Mouse (Mus musculus) midbrain, postnatal 0 days (tissue): ENCODE measurements around the gene Rgs3. TPM values are rescaled to one million over a fixed set of nuclear protein-coding genes. Genes with fewer than 3 reads are reported as not detected.

Experiments
- ATAC-seq: fragments of 200-750 bp; cut with Nextera tagmentation; 2 replicates; pipeline ENCODE4 v1.8.0; 2017; ENCODE audit warnings: moderate number of reproducible peaks, mild to moderate bottlenecking, moderate TSS enrichment, moderate library complexity; ENCODE audit not compliant: low FRiP score
- DNase-seq: peaks from one replicate; pipeline ENCODE4 v3.0.0-alpha.2; 2015; ENCODE audit warnings: low spot score
- H3K27ac ChIP-seq: fragments of 300-500 bp; sonication (generic); 2 replicates; pipeline ENCODE4 v1.5.1; 2014; ENCODE audit warnings: low read depth, mild to moderate bottlenecking, low read length, mixed read lengths
- H3K27me3 ChIP-seq: fragments of 300-500 bp; sonication (generic); 2 replicates; pipeline ENCODE4 v1.6.1; 2014; ENCODE audit warnings: low read length, control low read depth, mixed read lengths; ENCODE audit not compliant: insufficient read depth
- H3K36me3 ChIP-seq: fragments of 300-500 bp; sonication (generic); 2 replicates; pipeline ENCODE4 v1.6.1; 2014; ENCODE audit warnings: low read length, control low read depth, mixed read lengths; ENCODE audit not compliant: insufficient read depth
- H3K4me1 ChIP-seq: fragments of 300-500 bp; sonication (generic); 2 replicates; pipeline ENCODE4 v1.6.1; 2014; ENCODE audit warnings: mild to moderate bottlenecking, control low read depth, antibody characterized with exemption, low read length, mixed read lengths; ENCODE audit not compliant: insufficient read depth
- H3K4me2 ChIP-seq: fragments of 300-500 bp; sonication (generic); 2 replicates; pipeline ENCODE4 v1.6.1; 2014; ENCODE audit warnings: low read depth, mild to moderate bottlenecking, low read length, mixed read lengths; ENCODE audit not compliant: poor library complexity, severe bottlenecking
- H3K4me3 ChIP-seq: fragments of 300-500 bp; sonication (generic); 2 replicates; pipeline ENCODE4 v1.5.1; 2014; ENCODE audit warnings: low read depth, mild to moderate bottlenecking, low read length, moderate library complexity
- H3K9ac ChIP-seq: fragments of 300-500 bp; sonication (generic); replicated peaks from 2 replicates; pipeline ENCODE4 v1.6.1; 2014; ENCODE audit warnings: mild to moderate bottlenecking, low read length, moderate library complexity, mixed read lengths; ENCODE audit not compliant: poor library complexity, severe bottlenecking
- H3K9me3 ChIP-seq: fragments of 300-500 bp; sonication (generic); 2 replicates; pipeline ENCODE4 v1.6.1; 2016; ENCODE audit warnings: low read length, control low read depth
- CTCF ChIP-seq: IDR thresholded peaks from 2 replicates; pipeline ENCODE4 v1.5.1; 2016; ENCODE audit warnings: antibody characterized with exemption, mild to moderate bottlenecking
- WGBS: fragments of 180-500 bp; shearing (Covaris S2); extraction: QIAGEN DNeasy Blood & Tissue Kit; methylation state at CpG from one replicate; pipeline ENCODE4 v1.1.7; 2014; 5-methylcytosine and 5-hydroxymethylcytosine counted together
- polyA plus RNA-seq: library from polyadenylated mRNA; unstranded; fragments of >200 nt; fragmentation: Nextera tagmentation; extraction: Ambion mirVana; gene quantifications from 2 replicates; pipeline ENCODE4 v1.2.1, GENCODE M21; 2015
- total RNA-seq: library from RNA; depleted of rRNA; stranded (reverse); fragments of >200 nt; gene quantifications from 2 replicates; pipeline ENCODE4 v1.2.3, GENCODE M21; 2014

The Rgs3 gene
- total and polyA plus RNA-seq, 2 experiments from 2014 or later: 55.6 to 89.4 TPM

DNA sequence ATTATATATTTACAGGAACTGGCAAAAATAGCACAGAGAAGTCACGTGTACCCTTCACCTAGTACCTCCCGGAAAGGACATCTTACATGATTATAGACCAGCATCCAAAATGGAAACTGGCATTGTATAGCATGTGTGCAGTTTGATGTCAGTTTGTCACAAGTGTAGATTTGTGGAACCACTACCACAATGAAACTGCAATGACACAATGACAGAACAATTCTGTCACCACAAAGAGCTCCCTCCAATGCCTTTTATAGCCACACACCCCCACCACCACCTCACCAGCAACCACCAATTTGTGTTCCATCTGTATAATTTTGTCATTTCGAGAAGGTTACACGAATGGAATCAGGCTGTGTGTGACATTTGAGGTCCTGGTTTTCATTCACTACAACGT lies 149.8 kb downstream of the Rgs3 start:
- TF ChIP-seq CTCF: no peak
- Histone ChIP-seq H3K27me3 (no peaks in the 10 kb centered on the region), H3K27ac (no peak overlapping the region)

GRCm38 (mm10) chr4:62711159-62711558 lies 151.5 kb downstream of the Rgs3 start:
- Histone ChIP-seq H3K9me3 (no peaks in the 10 kb centered on the region), H3K4me3 (no peak overlapping the region), H3K9ac (no peak overlapping the region), H3K27ac (no peak overlapping the region), H3K27me3 (no peaks in the 10 kb centered on the region), H3K4me1 (no peaks in the 10 kb centered on the region), H3K4me2 (no peak overlapping the region), H3K36me3 (no peaks in the 10 kb centered on the region)
- ATAC-seq: no peak
- WGBS: 85% methylated on average over 7 of the region's 7 CpGs
- DNase-seq: no peak
- TF ChIP-seq CTCF: no peak

More for the DNA sequence above, 149.8 kb downstream of the Rgs3 start:
- Histone ChIP-seq H3K9ac (no peak overlapping the region), H3K4me3 (no peak overlapping the region), H3K9me3 (no peaks in the 10 kb centered on the region), H3K4me1 (no peaks in the 10 kb centered on the region), H3K4me2 (no peak overlapping the region), H3K36me3 (no peaks in the 10 kb centered on the region; the same call in 1 of the 2 replicates)
- ATAC-seq (no peak), DNase-seq (no peak)
- 80% methylated on average over 5 of the region's 5 CpGs for WGBS

DNA sequence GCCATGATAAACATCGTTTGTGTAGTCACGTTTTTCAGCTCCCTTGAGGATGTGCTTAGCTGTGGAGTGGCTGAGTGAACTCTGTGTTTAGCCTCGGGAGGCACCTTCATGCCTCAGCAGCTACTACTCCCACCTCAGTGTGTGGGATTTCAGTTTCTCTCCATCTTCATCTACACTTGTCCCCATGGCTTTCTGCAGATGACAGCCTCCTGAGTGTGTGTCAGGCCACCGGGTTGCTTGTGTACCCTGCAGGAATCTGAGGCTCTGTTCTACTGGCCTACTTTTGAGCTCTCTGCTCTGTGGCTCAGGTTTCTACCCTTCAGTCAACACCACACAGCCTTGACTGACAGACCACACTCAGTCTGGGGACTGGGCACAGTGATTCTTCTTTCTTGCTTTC lies 151.9 kb downstream of the Rgs3 start:
- no peak for TF ChIP-seq CTCF
- no peak for ATAC-seq
- Histone ChIP-seq H3K9me3 (no peaks in the 10 kb centered on the region), H3K9ac (no peak overlapping the region), H3K4me1 (no peaks in the 10 kb centered on the region), H3K4me2 (no peak overlapping the region), H3K4me3 (no peak overlapping the region), H3K36me3 (no peaks in the 10 kb centered on the region), H3K27ac (no peak overlapping the region), H3K27me3 (no peaks in the 10 kb centered on the region)
- WGBS: 71% methylated on average over 4 of the region's 4 CpGs
- DNase-seq: no peak

GRCm38 (mm10) chr4:62720861-62721260 lies 161.2 kb downstream of the Rgs3 start:
- Histone ChIP-seq H3K27me3 (no peaks in the 10 kb centered on the region), H3K9ac (no peak overlapping the region), H3K9me3 (no peaks in the 10 kb centered on the region), H3K36me3 (no peaks in the 10 kb centered on the region), H3K27ac (no peak overlapping the region), H3K4me3 (no peak overlapping the region), H3K4me2 (no peak overlapping the region), H3K4me1 (no peaks in the 10 kb centered on the region)
- no peak for TF ChIP-seq CTCF
- DNase-seq (no peak), ATAC-seq (no peak)

DNA sequence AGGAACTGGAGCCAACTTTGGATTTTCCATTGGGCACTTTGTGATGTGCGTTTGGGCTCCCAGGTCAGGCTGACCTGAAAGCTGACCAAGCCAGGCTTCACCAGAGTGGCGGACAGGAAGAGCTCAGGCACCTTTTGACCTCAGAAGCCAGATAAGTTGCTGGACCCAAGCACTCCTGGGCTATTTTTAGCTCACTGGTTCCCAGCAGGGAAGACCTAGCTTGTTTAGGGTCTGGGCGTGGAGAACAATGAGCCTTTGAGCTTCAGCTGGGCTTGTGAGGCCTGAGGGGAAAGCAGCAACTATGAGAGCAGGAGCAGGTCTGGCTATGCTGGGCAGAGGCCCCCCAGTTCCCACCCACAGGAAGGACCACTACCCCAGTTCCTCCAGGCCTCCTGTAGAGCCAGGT lies 162.4 kb downstream of the Rgs3 start:
- no peak overlapping the region for H3K27ac ChIP-seq
- WGBS: 54% methylated on average over 3 of the region's 3 CpGs
- no peaks in the 10 kb centered on the region for H3K9me3 ChIP-seq
- H3K4me2 ChIP-seq: no peak overlapping the region
- DNase-seq (no peak), ATAC-seq (no peak)
- no peak overlapping the region for H3K4me3 ChIP-seq
- no peaks in the 10 kb centered on the region for H3K4me1 ChIP-seq
- H3K36me3 ChIP-seq: no peaks in the 10 kb centered on the region
- no peaks in the 10 kb centered on the region for H3K27me3 ChIP-seq
- no peak overlapping the region for H3K9ac ChIP-seq
- TF ChIP-seq CTCF: no peak

- 85% methylated on average over 5 of the region's 5 CpGs for whole genome bisulfite sequencing
- no peak overlapping the region for H3K9ac ChIP-seq
- no peaks in the 10 kb centered on the region for H3K27me3 ChIP-seq
- no peak overlapping the region for H3K4me3 ChIP-seq
- TF ChIP-seq CTCF: no peak
- H3K9me3 ChIP-seq: no peaks in the 10 kb centered on the region
- no peak for DNase-seq
- H3K27ac ChIP-seq: no peak overlapping the region
- no peak overlapping the region for H3K4me2 ChIP-seq
- ATAC-seq: no peak
- no peaks in the 10 kb centered on the region for H3K4me1 ChIP-seq
- no peaks in the 10 kb centered on the region for H3K36me3 ChIP-seq
Measured at GRCm38 (mm10) chr4:62723795-62724194, 164.1 kb downstream of the Rgs3 start.
